Mouse (Mus musculus) intestine, embryonic 15.5 days (tissue): Measurements from ENCODE around the gene Lancl1. TPM values are rescaled to one million over a fixed set of nuclear protein-coding genes. Genes with fewer than 3 reads are reported as not detected.

Experiments
- ATAC-seq: fragments of 200-750 bp; cut with Nextera tagmentation; 2 replicates; pipeline ENCODE4 v1.8.0; 2017; ENCODE audit warnings: moderate TSS enrichment, moderate library complexity
- H3K27ac ChIP-seq: fragments of 300-500 bp; sonication (generic); 2 replicates; pipeline ENCODE4 v1.5.1; 2015; ENCODE audit warnings: mild to moderate bottlenecking, inconsistent platforms
- H3K27me3 ChIP-seq: fragments of 300-500 bp; sonication (generic); replicated peaks from 2 replicates; pipeline ENCODE4 v1.6.1; 2015; ENCODE audit warnings: inconsistent platforms
- H3K36me3 ChIP-seq: fragments of 300-500 bp; sonication (generic); 2 replicates; pipeline ENCODE4 v1.6.1; 2015; ENCODE audit warnings: inconsistent platforms
- H3K4me1 ChIP-seq: fragments of 300-500 bp; sonication (generic); replicated peaks from 2 replicates; pipeline ENCODE4 v1.6.1; 2015; ENCODE audit warnings: inconsistent platforms
- H3K4me2 ChIP-seq: fragments of 300-500 bp; sonication (generic); replicated peaks from 2 replicates; pipeline ENCODE4 v1.6.1; 2015; ENCODE audit warnings: mild to moderate bottlenecking, inconsistent platforms
- H3K4me3 ChIP-seq: fragments of 300-500 bp; sonication (generic); replicated peaks from 2 replicates; pipeline ENCODE4 v1.5.1; 2015; ENCODE audit warnings: inconsistent platforms
- H3K9ac ChIP-seq: fragments of 300-500 bp; sonication (generic); 2 replicates; pipeline ENCODE4 v1.6.1; 2015; ENCODE audit warnings: inconsistent platforms
- H3K9me3 ChIP-seq: fragments of 300-500 bp; sonication (generic); 2 replicates; pipeline ENCODE4 v1.6.1; 2016; ENCODE audit warnings: inconsistent platforms
- WGBS: fragments of 180-500 bp; shearing (Covaris S2); methylation state at CpG from one replicate; pipeline ENCODE4 v1.1.7; 2015; 5-methylcytosine and 5-hydroxymethylcytosine counted together
- polyA plus RNA-seq: library from polyadenylated mRNA; unstranded; fragments of >200 nt; fragmentation: Nextera tagmentation; extraction: Ambion mirVana; gene quantifications from 2 replicates; pipeline ENCODE4 v1.2.1, GENCODE M21; 2015

The Lancl1 gene
- polyA plus RNA-seq = 68.5 and 71.6 TPM in 2 replicates

GRCm38 (mm10) chr1:67038246-67038987 is at the start of gene Lancl1:
TSS of gene Lancl1 (minus strand) at chr1:67038872.
- Histone ChIP-seq H3K9me3 (no peaks in the 10 kb centered on the region), H3K36me3 (0 out of 2 replicates have a peak, but pooled peaks cover 6% of the 10 kb centered on the region), H3K4me3 (peak within 1 kb of the TSS; percentile 84), H3K9ac (peak within 1 kb of the TSS; percentile 82), H3K4me1 (peaks cover 5% of the 10 kb centered on the region; the same call in 1 of the 2 replicates), H3K27me3 (no peaks in the 10 kb centered on the region), H3K27ac (no peak within 1 kb of the TSS), H3K4me2 (peak within 1 kb of the TSS; percentile 60)
- peak; percentile 97 for ATAC-seq
- WGBS = under 1% methylated on average over 47 of the region's 47 CpGs

GRCm38 (mm10) chr1:67079146-67079545 is 40.5 kb upstream of the Lancl1 start:
- ATAC-seq = peak; percentile 93
- WGBS = 55% methylated on average over 7 of the region's 7 CpGs
- no peaks in the 10 kb centered on the region for H3K36me3 ChIP-seq

GRCm38 (mm10) chr1:67078666-67079065 is 40.0 kb upstream of the Lancl1 start:
- peak; percentile 37 for ATAC-seq
- no peak overlapping the region for H3K4me3 ChIP-seq
- no peaks in the 10 kb centered on the region for H3K27me3 ChIP-seq
- 65% methylated on average over 2 of the region's 2 CpGs for WGBS
- H3K9me3 ChIP-seq = no peaks in the 10 kb centered on the region
- H3K36me3 ChIP-seq = no peaks in the 10 kb centered on the region
- no peak overlapping the region for H3K9ac ChIP-seq
- no peak overlapping the region for H3K4me2 ChIP-seq
- peak overlapping the region; percentile 24; the same call in 1 of the 2 replicates for H3K27ac ChIP-seq
- H3K4me1 ChIP-seq = no peaks in the 10 kb centered on the region

More at GRCm38 (mm10) chr1:67079146-67079545, 40.5 kb upstream of the Lancl1 start:
- no peak overlapping the region for H3K4me3 ChIP-seq
- H3K9me3 ChIP-seq = no peaks in the 10 kb centered on the region
- no peak overlapping the region for H3K9ac ChIP-seq
- no peaks in the 10 kb centered on the region for H3K27me3 ChIP-seq
- H3K27ac ChIP-seq = peak overlapping the region; percentile 24; the same call in 1 of the 2 replicates
- H3K4me2 ChIP-seq = no peak overlapping the region
- H3K4me1 ChIP-seq = no peaks in the 10 kb centered on the region

GRCm38 (mm10) chr1:67077739-67078138 is 39.1 kb upstream of the Lancl1 start:
- peak; percentile 82 for ATAC-seq
- H3K9ac ChIP-seq = no peak overlapping the region
- H3K4me2 ChIP-seq = no peak overlapping the region
- no peaks in the 10 kb centered on the region for H3K27me3 ChIP-seq
- H3K4me1 ChIP-seq = no peaks in the 10 kb centered on the region
- H3K36me3 ChIP-seq = no peaks in the 10 kb centered on the region
- 48% methylated on average over 2 of the region's 2 CpGs for WGBS
- H3K9me3 ChIP-seq = no peaks in the 10 kb centered on the region
- no peak overlapping the region for H3K27ac ChIP-seq
- H3K4me3 ChIP-seq = no peak overlapping the region

GRCm38 (mm10) chr1:67067561-67067960 is 28.9 kb upstream of the Lancl1 start:
- H3K9ac ChIP-seq = no peak overlapping the region
- H3K27ac ChIP-seq = no peak overlapping the region
- H3K9me3 ChIP-seq = no peaks in the 10 kb centered on the region
- no peak for ATAC-seq
- no peak overlapping the region for H3K4me3 ChIP-seq
- no peak overlapping the region for H3K4me2 ChIP-seq
- no peaks in the 10 kb centered on the region for H3K27me3 ChIP-seq
- no peaks in the 10 kb centered on the region for H3K36me3 ChIP-seq
- no peaks in the 10 kb centered on the region for H3K4me1 ChIP-seq
- WGBS = 58% methylated on average over 1 of the region's 1 CpGs

- H3K4me1 ChIP-seq = no peaks in the 10 kb centered on the region
- H3K4me2 ChIP-seq = no peak overlapping the region
- H3K9ac ChIP-seq = no peak overlapping the region
- WGBS = 59% methylated on average over 9 of the region's 9 CpGs
- ATAC-seq = peak; percentile 94
- H3K36me3 ChIP-seq = no peaks in the 10 kb centered on the region
- no peaks in the 10 kb centered on the region for H3K27me3 ChIP-seq
- H3K27ac ChIP-seq = no peak overlapping the region
- H3K9me3 ChIP-seq = no peaks in the 10 kb centered on the region
- H3K4me3 ChIP-seq = no peak overlapping the region
Measured at GRCm38 (mm10) chr1:67065347-67066270, 26.9 kb upstream of the Lancl1 start.

- Histone ChIP-seq H3K9me3 (no peaks in the 10 kb centered on the region), H3K4me3 (no peak overlapping the region)
- ATAC-seq = peak; percentile 51
Measured at GRCm38 (mm10) chr1:67061456-67062085, 22.9 kb upstream of the Lancl1 start.

GRCm38 (mm10) chr1:67055816-67056215 is 17.1 kb upstream of the Lancl1 start:
- Histone ChIP-seq H3K9me3 (no peaks in the 10 kb centered on the region), H3K27me3 (no peaks in the 10 kb centered on the region), H3K4me1 (no peaks in the 10 kb centered on the region), H3K36me3 (no peaks in the 10 kb centered on the region), H3K9ac (no peak overlapping the region), H3K4me2 (no peak overlapping the region), H3K4me3 (no peak overlapping the region), H3K27ac (no peak overlapping the region)
- WGBS = 69% methylated on average over 7 of the region's 7 CpGs
- peak; percentile 95 for ATAC-seq

More at GRCm38 (mm10) chr1:67061456-67062085, 22.9 kb upstream of the Lancl1 start:
- WGBS = 5% methylated on average over 7 of the region's 7 CpGs
- Histone ChIP-seq H3K36me3 (no peaks in the 10 kb centered on the region), H3K9ac (no peak overlapping the region), H3K27ac (no peak overlapping the region), H3K4me1 (no peaks in the 10 kb centered on the region), H3K4me2 (no peak overlapping the region), H3K27me3 (no peaks in the 10 kb centered on the region)

GRCm38 (mm10) chr1:67052721-67053120 is 14.0 kb upstream of the Lancl1 start:
- Histone ChIP-seq H3K9ac (no peak overlapping the region), H3K27ac (no peak overlapping the region), H3K36me3 (no peaks in the 10 kb centered on the region), H3K4me3 (no peak overlapping the region), H3K4me1 (no peaks in the 10 kb centered on the region), H3K27me3 (no peaks in the 10 kb centered on the region), H3K9me3 (no peaks in the 10 kb centered on the region), H3K4me2 (no peak overlapping the region)
- WGBS = 80% methylated on average over 4 of the region's 4 CpGs
- ATAC-seq = no peak

- Histone ChIP-seq H3K4me2 (no peak overlapping the region), H3K27me3 (no peaks in the 10 kb centered on the region), H3K4me1 (no peaks in the 10 kb centered on the region), H3K36me3 (no peaks in the 10 kb centered on the region), H3K4me3 (no peak overlapping the region), H3K9ac (no peak overlapping the region), H3K27ac (no peak overlapping the region), H3K9me3 (no peaks in the 10 kb centered on the region)
- 67% methylated on average over 1 of the region's 1 CpGs for WGBS
- no peak for ATAC-seq
Measured at GRCm38 (mm10) chr1:67049600-67049999, 10.9 kb upstream of the Lancl1 start.

GRCm38 (mm10) chr1:67048696-67049095 is 10.0 kb upstream of the Lancl1 start:
- Histone ChIP-seq H3K4me3 (no peak overlapping the region), H3K27ac (no peak overlapping the region), H3K36me3 (no peaks in the 10 kb centered on the region), H3K4me1 (no peaks in the 10 kb centered on the region), H3K9me3 (no peaks in the 10 kb centered on the region), H3K9ac (no peak overlapping the region), H3K4me2 (no peak overlapping the region), H3K27me3 (no peaks in the 10 kb centered on the region)
- ATAC-seq = 0 out of 2 replicates have a peak, but pooled peaks have one; percentile 15
- 63% methylated on average over 4 of the region's 4 CpGs for WGBS

- H3K4me3 ChIP-seq = no peak overlapping the region
- no peak overlapping the region for H3K9ac ChIP-seq
- H3K36me3 ChIP-seq = no peaks in the 10 kb centered on the region
- no peaks in the 10 kb centered on the region for H3K27me3 ChIP-seq
- H3K4me1 ChIP-seq = no peaks in the 10 kb centered on the region
- no peak for ATAC-seq
- H3K4me2 ChIP-seq = no peak overlapping the region
- 46% methylated on average over 1 of the region's 1 CpGs for WGBS
- H3K9me3 ChIP-seq = no peaks in the 10 kb centered on the region
- H3K27ac ChIP-seq = no peak overlapping the region
Measured at GRCm38 (mm10) chr1:67045100-67045499, 6.4 kb upstream of the Lancl1 start.
